Mouse (Mus musculus) heart, adult 2 months (tissue): ENCODE measurements around the gene Uckl1. TPM values are rescaled to one million over a fixed set of nuclear protein-coding genes. Genes with fewer than 3 reads are reported as not detected.

Source experiments
- DNase-seq, 2 experiments: peaks; one replicate each; pipeline ENCODE4 v3.0.0; 2021
- H3K27ac ChIP-seq: fragments of 200-600 bp; 2 replicates; pipeline ENCODE4 v1.8.1; 2022
- H3K27me3 ChIP-seq: fragments of 200-500 bp; 2 replicates; pipeline ENCODE4 v1.6.1; 2012; ENCODE audit warnings: mild to moderate bottlenecking, low read length, inconsistent platforms, mixed read lengths; ENCODE audit not compliant: control insufficient read depth, insufficient read depth
- H3K36me3 ChIP-seq: fragments of 200-500 bp; 2 replicates; pipeline ENCODE4 v1.6.1; 2012; ENCODE audit warnings: low read length, inconsistent platforms; ENCODE audit not compliant: control insufficient read depth, insufficient read depth
- H3K4me1 ChIP-seq: fragments of 200-500 bp; 2 replicates; pipeline ENCODE4 v1.6.1; 2011; ENCODE audit warnings: low read length; ENCODE audit not compliant: control insufficient read depth, insufficient read depth
- H3K4me3 ChIP-seq: fragments of 200-600 bp; 2 replicates; pipeline ENCODE4 v1.8.1; 2022
- H3K79me2 ChIP-seq: fragments of 200-500 bp; replicated peaks from 2 replicates; pipeline ENCODE4 v1.6.1; 2012; ENCODE audit warnings: mild to moderate bottlenecking, inconsistent platforms, low read length, moderate library complexity, mixed read lengths; ENCODE audit not compliant: control insufficient read depth, insufficient read depth
- H3K9ac ChIP-seq: fragments of 200-500 bp; 2 replicates; pipeline ENCODE4 v1.6.1; 2012; ENCODE audit warnings: low read depth, mild to moderate bottlenecking, control low read depth, inconsistent platforms, low read length, mixed read lengths
- CTCF ChIP-seq: fragments of 200-600 bp; IDR thresholded peaks from 2 replicates; pipeline ENCODE4 v1.8.1; 2022; ENCODE audit warnings: antibody characterized with exemption, mild to moderate bottlenecking, moderate library complexity
- EP300 ChIP-seq: fragments of 200-500 bp; IDR thresholded peaks from 2 replicates; pipeline ENCODE4 v1.6.1; 2011; ENCODE audit warnings: low read depth, low read length, control low read depth; ENCODE audit not compliant: insufficient read depth
- POLR2A ChIP-seq: fragments of 200-500 bp; IDR thresholded peaks from 2 replicates; pipeline ENCODE4 v1.6.1; 2011; ENCODE audit warnings: mild to moderate bottlenecking, low read depth, low read length, control low read depth; ENCODE audit not compliant: insufficient read depth
- WGBS: fragments of 180-500 bp; shearing (Covaris S2); methylation state at CpG from one replicate; pipeline ENCODE4 v1.1.7; 2018; 5-methylcytosine and 5-hydroxymethylcytosine counted together
- intact Hi-C: fragments of 180-260 bp; cut with DNase I; formaldehyde crosslinking; loops from one replicate; pipeline ENCODE4 v1.15.1; 2025
- microRNA-seq, 2 experiments: library from miRNA; unstranded; fragments of <30 nt; microRNA quantifications; one replicate each; pipeline ENCODE4 v1.2.0; 2021
- polyA plus RNA-seq: library from polyadenylated mRNA; depleted of rRNA; stranded (reverse); fragments of >200 nt; gene quantifications from 2 replicates; pipeline ENCODE4 v1.2.3, GENCODE M21; 2012; rRNA removed
- total RNA-seq, 2 experiments: library from RNA; stranded (reverse); gene quantifications; 2 replicates each; pipeline ENCODE4 v1.2.3; 2021

Gene Uckl1
- total and polyA plus RNA-seq, 3 experiments = 31.3 to 115 (median 32.5) TPM

DNA sequence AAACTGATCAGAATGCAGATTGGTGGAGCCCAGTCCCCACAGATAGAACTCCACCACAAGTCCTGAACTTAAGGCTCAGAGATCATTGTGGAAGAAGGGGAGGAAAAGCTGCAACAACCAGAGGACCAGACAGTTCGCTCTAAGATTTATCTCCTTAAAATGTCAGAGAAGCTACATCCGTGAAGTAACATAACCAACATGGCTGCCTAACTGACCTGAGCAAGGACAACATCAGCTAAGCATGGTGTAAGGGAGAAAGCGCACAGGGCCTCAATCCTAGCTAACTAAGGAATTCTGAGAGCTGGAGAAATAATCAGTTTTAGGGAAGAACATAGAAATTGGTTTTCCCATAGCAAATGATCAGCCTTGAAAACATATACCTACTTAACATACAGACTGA, 65.5 kb downstream of the Uckl1 start:
- intact Hi-C loops = loop anchor here (2.0 kb wide), 2 partner anchors 22 to 60 kb away; partner anchors contain the start of genes Tpd52l2 and Zbtb46
- 64% methylated on average over 3 of the region's 3 CpGs for WGBS
- peak overlapping the region; percentile 96 for H3K4me3 ChIP-seq

More for the DNA sequence above, 65.5 kb downstream of the Uckl1 start:
- Histone ChIP-seq H3K9ac (no peak overlapping the region), H3K4me1 (peaks cover 6% of the 10 kb centered on the region), H3K36me3 (peaks cover 22% of the 10 kb centered on the region), H3K27ac (peak overlapping the region; percentile 88), H3K79me2 (peaks cover 6% of the 10 kb centered on the region), H3K27me3 (no peaks in the 10 kb centered on the region)
- TF ChIP-seq EP300 (no peak), CTCF (no peak), POLR2A (no peak)
- DNase-seq = no peak

Small RNAs within 50 kb of the gene (microRNA-seq; reads per million reads assigned to microRNA genes)
- gene Mir7006 = 0 reads per million in 2 experiments

Other genes with a start within 250 kb of the Uckl1 start
- gene Zgpat, start 220.0 kb downstream of the Uckl1 start, total RNA-seq = 10 to 100 TPM; 18.7 to 18.9 TPM
- 21.0 and 31.5 TPM in 2 replicates for gene Zgpat, start 220.0 kb downstream of the Uckl1 start, polyA plus RNA-seq
- 10 to 100 TPM; 50.7 to 52.3 TPM for gene Arfrp1, start 219.5 kb downstream of the Uckl1 start, total RNA-seq
- gene Arfrp1, start 219.5 kb downstream of the Uckl1 start, polyA plus RNA-seq = 42.3 and 69.5 TPM in 2 replicates
- 1 to 10 TPM; 5.0 to 5.2 TPM for gene Lime1, start 204.8 kb downstream of the Uckl1 start, total RNA-seq
- 21.7 and 21.8 TPM in 2 replicates for gene Lime1, start 204.8 kb downstream of the Uckl1 start, polyA plus RNA-seq
- 10 to 100 TPM; 10.7 to 13.2 TPM for gene Zbtb46, start 125.5 kb downstream of the Uckl1 start, total RNA-seq
- gene Zbtb46, start 125.5 kb downstream of the Uckl1 start, polyA plus RNA-seq = 8.3 and 14.9 TPM in 2 replicates
- gene Abhd16b, start 91.7 kb downstream of the Uckl1 start, total RNA-seq = not detected
- not detected in 2 replicates for gene Abhd16b, start 91.7 kb downstream of the Uckl1 start, polyA plus RNA-seq
- 10 to 100 TPM; 56.8 to 58.7 TPM for gene Tpd52l2, start 87.8 kb downstream of the Uckl1 start, total RNA-seq
- gene Tpd52l2, start 87.8 kb downstream of the Uckl1 start, polyA plus RNA-seq = 61.1 and 93.6 TPM in 2 replicates
- 10 to 100 TPM; 62.3 to 71.5 TPM for gene Dnajc5, start 64.4 kb downstream of the Uckl1 start, total RNA-seq
- gene Dnajc5, start 64.4 kb downstream of the Uckl1 start, polyA plus RNA-seq = 43.4 and 68.9 TPM in 2 replicates
- gene Prpf6, start 7.0 kb upstream of the Uckl1 start, total RNA-seq = 10 to 100 TPM; 35.3 to 38.6 TPM
- 13.8 and 19.1 TPM in 2 replicates for gene Prpf6, start 7.0 kb upstream of the Uckl1 start, polyA plus RNA-seq
- 10 to 100 TPM; 13.2 to 16.9 TPM for gene Zfp512b, start 7.9 kb upstream of the Uckl1 start, total RNA-seq
- gene Zfp512b, start 7.9 kb upstream of the Uckl1 start, polyA plus RNA-seq = 20.6 and 25.9 TPM in 2 replicates
- gene Samd10, start 14.3 kb upstream of the Uckl1 start, total RNA-seq = 1 to 10 TPM; 1.0 to 1.6 TPM
- 5.1 and 6.4 TPM in 2 replicates for gene Samd10, start 14.3 kb upstream of the Uckl1 start, polyA plus RNA-seq
- not detected for gene Gm29797, start 72.1 kb upstream of the Uckl1 start, total RNA-seq
- gene Gm29797, start 72.1 kb upstream of the Uckl1 start, polyA plus RNA-seq = 0.21 TPM in 1 of 2 replicates, not detected in the other
- 10 to 100 TPM; 37.8 to 46.2 TPM for gene Sox18, start 86.7 kb upstream of the Uckl1 start, total RNA-seq
- gene Sox18, start 86.7 kb upstream of the Uckl1 start, polyA plus RNA-seq = 74.4 and 105 TPM in 2 replicates
- 1 to 10 TPM; 4.3 to 6.0 TPM for gene Tcea2, start 95.4 kb upstream of the Uckl1 start, total RNA-seq
- gene Tcea2, start 95.4 kb upstream of the Uckl1 start, polyA plus RNA-seq = 10.4 and 13.4 TPM in 2 replicates
- 1 to 10 TPM; 6.7 to 8.0 TPM for gene Rgs19, start 109.1 kb upstream of the Uckl1 start, total RNA-seq
- 22.8 and 24.5 TPM in 2 replicates for gene Rgs19, start 109.1 kb upstream of the Uckl1 start, polyA plus RNA-seq
- gene Lkaaear1, start 113.5 kb upstream of the Uckl1 start, total RNA-seq = not detected
- gene Lkaaear1, start 113.5 kb upstream of the Uckl1 start, polyA plus RNA-seq = 0.27 TPM in 1 of 2 replicates, not detected in the other
- gene Oprl1, start 130.1 kb upstream of the Uckl1 start, total RNA-seq = not detected
- not detected in 2 replicates for gene Oprl1, start 130.1 kb upstream of the Uckl1 start, polyA plus RNA-seq
- gene Myt1, start 178.4 kb upstream of the Uckl1 start, total RNA-seq = not detected
- gene Myt1, start 178.4 kb upstream of the Uckl1 start, polyA plus RNA-seq = 0.02 TPM in 1 of 2 replicates, not detected in the other